Mouse (Mus musculus): ENCODE measurements around the gene Gm21992. TPM values are rescaled to one million over a fixed set of nuclear protein-coding genes. Genes with fewer than 3 reads are reported as not detected.

Gene Gm21992
- polyA plus RNA-seq, 1 experiment = 9.0 TPM

DNA sequence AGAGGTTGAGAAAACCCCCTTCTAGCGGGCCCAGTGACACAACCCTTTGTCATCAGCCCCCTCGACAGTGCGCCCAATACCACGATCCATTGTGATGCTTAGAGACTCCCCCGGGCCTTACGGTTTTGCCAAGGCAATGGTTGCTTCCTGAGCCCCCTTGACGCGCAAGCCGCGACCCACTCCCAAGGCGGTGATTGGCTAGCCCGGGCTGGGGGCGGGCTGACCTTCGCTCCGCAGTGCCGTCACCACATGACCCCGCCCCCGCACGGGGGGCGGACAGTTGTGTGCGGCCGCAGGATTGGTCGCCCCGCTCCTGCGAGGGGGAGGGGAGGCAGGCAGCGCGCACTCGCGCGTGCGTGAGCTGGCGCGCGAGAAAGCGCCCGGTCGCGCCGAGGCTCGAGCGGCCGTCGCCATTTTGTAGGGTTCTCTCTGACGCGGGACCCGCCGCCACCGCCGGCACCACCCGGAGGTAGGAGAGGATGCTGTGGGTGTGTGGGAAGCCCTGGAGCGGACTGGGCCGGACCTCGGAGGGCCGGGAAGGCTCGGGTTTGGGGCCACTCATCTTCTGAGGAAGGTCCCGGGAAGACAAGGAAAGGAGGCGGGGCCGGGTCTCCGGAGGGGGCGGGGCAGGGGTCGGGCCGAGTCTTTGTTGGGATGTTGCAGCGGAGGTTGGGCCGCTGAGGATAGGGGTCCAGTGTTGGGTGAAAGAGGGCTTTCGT lies 55.1 kb downstream of the Gm21992 start, which contains the start of gene Rbm4b:
TSS of gene Rbm4b (plus strand) at position 305 of the 719 bp plus-strand sequence.
- H3K27ac ChIP-seq (ENCODE audit: insufficient read depth, low read depth, low read length) = peak within 1 kb of the TSS; percentile 41; the same call in 1 of the 2 replicates
- no peak for TF ChIP-seq POLR2A (IDR thresholded peaks at IDR 0.05; ENCODE audit: borderline replicate concordance, low read depth, low read length)
- no peak for TF ChIP-seq CTCF (IDR thresholded peaks at IDR 0.05; ENCODE audit: low read depth, low read length)

DNA sequence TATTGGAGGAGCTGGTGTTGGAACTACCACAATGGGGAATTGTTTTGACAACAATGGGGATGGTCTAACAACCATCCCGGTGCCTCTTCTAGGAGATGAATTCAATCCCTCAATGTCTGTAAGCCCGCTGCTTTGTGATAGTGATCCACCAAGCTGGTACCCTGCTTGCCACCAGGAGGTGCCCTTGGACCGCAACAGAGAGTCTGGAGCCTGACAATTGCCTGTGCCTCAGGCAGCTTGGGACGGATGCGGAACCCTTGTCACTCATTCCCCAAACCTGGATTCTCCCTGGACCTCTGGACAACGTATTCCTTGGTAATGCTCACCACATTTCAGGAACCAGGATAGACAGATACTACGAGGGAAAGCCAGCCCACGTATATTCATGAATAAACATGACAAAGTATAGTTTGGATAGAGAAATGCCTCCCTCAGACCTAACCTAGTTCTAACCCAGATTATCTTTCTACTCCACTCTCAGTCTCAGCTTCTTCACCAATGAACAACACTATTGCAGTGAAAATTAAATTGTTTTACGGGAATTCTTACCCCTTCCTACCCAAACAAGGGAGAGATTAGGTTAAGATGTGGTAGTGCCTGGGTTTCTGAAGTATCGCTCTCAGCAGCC lies 55.7 kb downstream of the Gm21992 start:
- H3K4me1 ChIP-seq (ENCODE audit: control insufficient read depth, insufficient read depth, low read length) = no peaks in the 10 kb centered on the region
- TF ChIP-seq POLR2A (IDR thresholded peaks at IDR 0.05; ENCODE audit: borderline replicate concordance, low read depth, low read length) (no peak), CTCF (IDR thresholded peaks at IDR 0.05; ENCODE audit: low read depth, low read length) (peak; percentile 65)
- peak overlapping the region; percentile 14; the same call in 1 of the 2 replicates for H3K27ac ChIP-seq (ENCODE audit: insufficient read depth, low read depth, low read length)
- H3K4me3 ChIP-seq (ENCODE audit: insufficient read depth, low read length) = peak overlapping the region; percentile 83

More for the DNA sequence above, 55.1 kb downstream of the Gm21992 start, which contains the start of gene Rbm4b:
- peak within 1 kb of the TSS; percentile 83 for H3K4me3 ChIP-seq (ENCODE audit: insufficient read depth, low read length)
- no peaks in the 10 kb centered on the region for H3K4me1 ChIP-seq (ENCODE audit: control insufficient read depth, insufficient read depth, low read length)

DNA sequence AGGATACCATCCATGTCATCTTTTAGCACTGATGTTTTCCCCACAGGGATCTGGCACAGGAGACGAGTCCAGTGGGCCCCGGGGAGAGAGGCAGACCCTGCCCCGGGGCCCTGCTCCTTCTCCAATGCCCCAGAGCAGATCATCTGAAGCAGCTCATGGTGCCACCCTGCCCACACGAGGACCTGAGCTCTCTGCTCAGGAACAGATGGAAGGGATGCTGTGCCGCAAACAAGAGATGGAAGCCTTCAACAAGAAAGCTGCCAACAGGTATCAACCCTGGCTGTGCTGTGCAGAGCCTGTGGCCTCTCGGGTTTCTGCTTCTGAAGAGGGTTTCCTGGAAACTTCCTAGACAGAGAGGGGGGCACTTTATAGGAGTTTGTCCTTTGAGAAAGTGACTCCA lies 61.4 kb downstream of the Gm21992 start:
- TF ChIP-seq CTCF (IDR thresholded peaks at IDR 0.05; ENCODE audit: low read depth, low read length) (no peak), POLR2A (IDR thresholded peaks at IDR 0.05; ENCODE audit: borderline replicate concordance, low read depth, low read length) (no peak)
- Histone ChIP-seq H3K4me1 (ENCODE audit: control insufficient read depth, insufficient read depth, low read length) (no peaks in the 10 kb centered on the region), H3K4me3 (ENCODE audit: insufficient read depth, low read length) (no peak overlapping the region), H3K27ac (ENCODE audit: insufficient read depth, low read depth, low read length) (no peak overlapping the region)

DNA sequence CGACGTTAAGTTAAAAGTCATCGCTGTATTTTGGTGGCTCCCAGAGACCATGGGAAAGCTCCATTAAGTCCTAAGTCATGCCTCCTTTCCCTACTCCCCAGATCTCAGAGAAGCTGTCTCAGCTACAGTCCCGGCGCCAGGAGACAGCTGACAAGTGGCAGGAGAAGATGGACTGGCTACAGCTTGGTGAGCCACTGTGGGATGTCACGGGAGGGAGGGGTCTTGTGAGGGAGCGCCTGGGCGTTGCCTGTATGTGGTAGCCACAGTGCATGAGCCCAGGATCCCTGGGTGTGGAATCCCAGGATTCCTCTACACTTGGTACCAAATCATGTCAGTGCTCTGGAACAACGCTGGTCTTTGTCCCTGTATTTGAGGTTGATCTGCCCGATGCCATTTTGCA lies 62.9 kb downstream of the Gm21992 start:
- TF ChIP-seq POLR2A (IDR thresholded peaks at IDR 0.05; ENCODE audit: borderline replicate concordance, low read depth, low read length) = no peak
- TF ChIP-seq CTCF (IDR thresholded peaks at IDR 0.05; ENCODE audit: low read depth, low read length) = no peak
- H3K27ac ChIP-seq (ENCODE audit: insufficient read depth, low read depth, low read length) = no peak overlapping the region
- H3K4me1 ChIP-seq (ENCODE audit: control insufficient read depth, insufficient read depth, low read length) = no peaks in the 10 kb centered on the region
- no peak overlapping the region for H3K4me3 ChIP-seq (ENCODE audit: insufficient read depth, low read length)

DNA sequence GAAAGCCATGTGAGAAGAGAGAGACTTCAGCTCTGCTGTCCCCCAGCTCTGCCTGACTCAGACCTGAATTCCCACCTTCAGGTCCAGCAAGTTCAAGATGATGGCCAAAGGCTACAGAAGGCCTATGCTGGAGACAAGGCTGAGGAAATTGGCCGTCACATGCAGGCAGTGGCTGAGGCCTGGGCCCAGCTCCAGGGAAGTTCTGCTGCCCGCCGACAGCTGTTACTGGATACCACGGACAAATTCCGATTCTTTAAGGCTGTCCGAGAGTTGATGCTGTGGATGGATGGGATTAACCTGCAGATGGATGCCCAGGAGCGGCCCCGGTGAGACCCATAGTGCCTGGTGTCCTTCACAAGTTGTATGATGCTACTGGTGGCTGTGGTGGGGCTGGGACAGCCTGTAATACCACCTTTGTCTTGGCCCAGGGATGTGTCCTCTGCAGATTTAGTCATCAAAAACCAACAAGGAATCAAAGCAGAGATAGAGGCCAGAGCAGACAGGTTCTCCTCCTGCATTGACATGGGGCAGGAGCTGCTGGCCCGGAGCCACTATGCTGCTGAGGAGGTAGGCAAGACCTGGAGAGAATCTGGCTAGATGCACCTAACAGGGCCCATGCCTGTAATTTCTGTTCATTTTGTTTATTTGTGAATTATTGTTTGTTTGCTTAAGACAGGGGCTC lies 63.6 kb downstream of the Gm21992 start:
- H3K4me1 ChIP-seq (ENCODE audit: control insufficient read depth, insufficient read depth, low read length) = no peaks in the 10 kb centered on the region
- H3K27ac ChIP-seq (ENCODE audit: insufficient read depth, low read depth, low read length) = no peak overlapping the region
- no peak overlapping the region for H3K4me3 ChIP-seq (ENCODE audit: insufficient read depth, low read length)
- TF ChIP-seq POLR2A (IDR thresholded peaks at IDR 0.05; ENCODE audit: borderline replicate concordance, low read depth, low read length) (no peak), CTCF (IDR thresholded peaks at IDR 0.05; ENCODE audit: low read depth, low read length) (no peak)

DNA sequence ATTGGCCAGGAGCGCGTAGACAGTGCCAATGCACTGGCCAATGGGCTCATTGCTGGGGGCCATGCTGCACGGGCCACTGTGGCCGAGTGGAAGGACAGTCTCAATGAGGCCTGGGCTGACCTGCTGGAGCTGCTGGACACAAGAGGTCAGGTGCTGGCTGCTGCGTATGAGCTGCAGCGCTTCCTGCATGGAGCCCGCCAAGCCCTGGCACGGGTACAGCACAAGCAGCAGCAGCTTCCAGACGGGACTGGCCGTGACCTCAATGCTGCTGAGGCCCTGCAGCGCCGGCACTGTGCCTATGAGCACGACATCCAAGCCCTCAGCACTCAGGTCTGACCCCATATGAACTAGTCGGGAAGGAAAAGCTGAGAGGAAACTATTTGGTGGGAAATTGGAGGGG lies 64.8 kb downstream of the Gm21992 start:
- Histone ChIP-seq H3K27ac (ENCODE audit: insufficient read depth, low read depth, low read length) (no peak overlapping the region), H3K4me1 (ENCODE audit: control insufficient read depth, insufficient read depth, low read length) (peaks cover 5% of the 10 kb centered on the region), H3K4me3 (ENCODE audit: insufficient read depth, low read length) (no peak overlapping the region)
- TF ChIP-seq CTCF (IDR thresholded peaks at IDR 0.05; ENCODE audit: low read depth, low read length) (no peak), POLR2A (IDR thresholded peaks at IDR 0.05; ENCODE audit: borderline replicate concordance, low read depth, low read length) (no peak)

DNA sequence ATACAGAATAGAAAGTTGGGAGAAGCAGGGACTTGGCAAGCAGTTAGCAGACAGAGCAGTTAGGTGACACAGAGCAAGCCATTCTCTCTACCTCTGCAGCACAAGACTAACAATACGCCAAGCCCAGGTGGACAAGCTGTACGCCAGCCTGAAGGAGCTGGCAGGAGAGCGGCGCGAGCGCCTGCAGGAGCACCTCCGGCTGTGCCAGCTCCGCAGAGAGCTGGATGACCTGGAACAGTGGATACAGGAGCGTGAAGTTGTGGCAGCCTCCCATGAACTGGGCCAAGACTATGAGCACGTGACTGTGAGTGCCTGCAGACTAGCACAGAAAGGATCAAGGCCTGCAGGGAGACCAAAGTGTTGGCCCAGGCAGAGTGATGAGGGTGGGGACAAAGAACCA lies 65.7 kb downstream of the Gm21992 start:
- no peak overlapping the region for H3K27ac ChIP-seq (ENCODE audit: insufficient read depth, low read depth, low read length)
- peaks cover 10% of the 10 kb centered on the region for H3K4me1 ChIP-seq (ENCODE audit: control insufficient read depth, insufficient read depth, low read length)
- no peak overlapping the region for H3K4me3 ChIP-seq (ENCODE audit: insufficient read depth, low read length)
- no peak for TF ChIP-seq CTCF (IDR thresholded peaks at IDR 0.05; ENCODE audit: low read depth, low read length)
- TF ChIP-seq POLR2A (IDR thresholded peaks at IDR 0.05; ENCODE audit: borderline replicate concordance, low read depth, low read length) = no peak

DNA sequence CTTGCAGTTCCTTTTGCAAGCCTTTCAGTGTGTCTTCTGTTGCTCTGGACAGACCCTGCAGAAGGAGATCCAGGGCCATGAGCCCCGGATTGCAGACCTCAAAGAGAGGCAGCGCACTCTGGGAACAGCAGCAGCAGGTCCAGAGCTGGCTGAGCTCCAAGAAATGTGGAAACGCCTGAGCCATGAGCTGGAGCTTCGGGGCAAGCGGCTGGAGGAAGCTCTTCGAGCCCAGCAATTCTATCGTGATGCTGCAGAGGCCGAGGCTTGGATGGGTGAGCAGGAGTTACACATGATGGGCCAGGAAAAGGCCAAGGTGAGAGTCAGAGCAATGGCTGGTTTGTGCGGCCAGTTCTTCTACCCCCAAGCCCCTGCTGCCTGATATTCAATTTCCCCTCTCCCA lies 66.4 kb downstream of the Gm21992 start:
- Histone ChIP-seq H3K4me3 (ENCODE audit: insufficient read depth, low read length) (no peak overlapping the region), H3K27ac (ENCODE audit: insufficient read depth, low read depth, low read length) (no peak overlapping the region), H3K4me1 (ENCODE audit: control insufficient read depth, insufficient read depth, low read length) (peaks cover 10% of the 10 kb centered on the region)
- TF ChIP-seq POLR2A (IDR thresholded peaks at IDR 0.05; ENCODE audit: borderline replicate concordance, low read depth, low read length) (no peak), CTCF (IDR thresholded peaks at IDR 0.05; ENCODE audit: low read depth, low read length) (no peak)

DNA sequence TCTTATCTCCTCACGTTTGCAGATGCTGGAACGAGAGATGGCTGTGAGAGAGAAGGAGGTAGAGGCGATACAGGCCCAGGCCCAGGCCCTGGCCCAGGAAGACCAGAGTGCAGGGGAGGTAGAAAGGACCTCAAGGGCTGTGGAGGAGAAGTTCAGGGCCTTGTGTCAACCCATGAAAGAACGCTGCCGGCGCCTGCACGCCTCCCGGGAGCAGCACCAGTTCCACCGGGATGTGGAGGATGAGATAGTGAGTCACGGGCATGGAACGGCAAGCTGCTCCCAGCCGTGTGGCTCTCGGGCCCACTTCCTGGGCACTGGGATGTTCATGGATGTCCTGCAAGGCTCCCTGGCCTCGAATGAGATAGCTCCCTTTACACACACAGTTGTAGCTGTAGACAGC lies 67.4 kb downstream of the Gm21992 start:
- no peak for TF ChIP-seq CTCF (IDR thresholded peaks at IDR 0.05; ENCODE audit: low read depth, low read length)
- TF ChIP-seq POLR2A (IDR thresholded peaks at IDR 0.05; ENCODE audit: borderline replicate concordance, low read depth, low read length) = no peak
- H3K27ac ChIP-seq (ENCODE audit: insufficient read depth, low read depth, low read length) = no peak overlapping the region
- peaks cover 10% of the 10 kb centered on the region for H3K4me1 ChIP-seq (ENCODE audit: control insufficient read depth, insufficient read depth, low read length)
- no peak overlapping the region for H3K4me3 ChIP-seq (ENCODE audit: insufficient read depth, low read length)

DNA sequence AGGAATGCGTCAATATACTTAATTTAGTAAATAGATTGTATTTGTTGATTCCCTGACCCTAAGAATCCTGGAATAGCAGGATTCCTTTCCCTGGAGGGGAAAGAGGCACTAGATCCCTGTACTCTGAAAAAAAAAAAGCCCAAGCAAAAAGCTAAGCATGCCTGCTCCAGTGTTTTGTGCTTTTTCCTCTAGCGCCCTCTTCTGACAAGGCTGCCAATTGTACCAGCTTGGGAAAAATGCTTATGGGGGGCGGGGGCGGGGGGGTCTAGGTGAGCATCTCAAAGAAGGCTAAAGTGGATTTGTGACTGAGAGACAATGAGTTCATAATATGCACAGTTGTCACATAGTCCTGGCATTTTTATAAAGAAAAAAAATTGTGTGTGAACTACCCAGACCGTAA lies 67.9 kb downstream of the Gm21992 start:
- no peak overlapping the region for H3K4me3 ChIP-seq (ENCODE audit: insufficient read depth, low read length)
- peaks cover 10% of the 10 kb centered on the region for H3K4me1 ChIP-seq (ENCODE audit: control insufficient read depth, insufficient read depth, low read length)
- H3K27ac ChIP-seq (ENCODE audit: insufficient read depth, low read depth, low read length) = no peak overlapping the region
- TF ChIP-seq POLR2A (IDR thresholded peaks at IDR 0.05; ENCODE audit: borderline replicate concordance, low read depth, low read length) = no peak
- TF ChIP-seq CTCF (IDR thresholded peaks at IDR 0.05; ENCODE audit: low read depth, low read length) = peak; percentile 53; the same call in 1 of the 2 replicates
